Mouse (Mus musculus): Measurements from ENCODE around the gene Shld1.
A peak's percentile ranks its signal among the peaks of the same experiment; 100 is the strongest.

Shld1 gene

GRCm38 (mm10) chr2:132723958-132724431, 37.3 kb downstream of the Shld1 start:
- no peak for DNase-seq (ENCODE audit: low read depth, low spot score)

- DNase-seq (ENCODE audit: low read depth, low spot score), result no peak
Measured at GRCm38 (mm10) chr2:132724561-132724960, 37.8 kb downstream of the Shld1 start.

- no peak for DNase-seq (ENCODE audit: low read depth, low spot score)
Measured at GRCm38 (mm10) chr2:132725376-132725905, 38.7 kb downstream of the Shld1 start.

- DNase-seq (ENCODE audit: low read depth, low spot score), result no peak
Measured at GRCm38 (mm10) chr2:132726156-132726555, 39.4 kb downstream of the Shld1 start.

GRCm38 (mm10) chr2:132732940-132733339, 46.2 kb downstream of the Shld1 start:
- no peak for DNase-seq (ENCODE audit: low read depth, low spot score)

GRCm38 (mm10) chr2:132733603-132734573, 47.2 kb downstream of the Shld1 start:
- no peak for DNase-seq (ENCODE audit: low read depth, low spot score)

- no peak for DNase-seq (ENCODE audit: low read depth, low spot score)
Measured at GRCm38 (mm10) chr2:132738816-132739432, 52.2 kb downstream of the Shld1 start.

GRCm38 (mm10) chr2:132741862-132742347, 55.2 kb downstream of the Shld1 start:
- DNase-seq (ENCODE audit: low read depth, low spot score), result no peak

- DNase-seq (ENCODE audit: low read depth, low spot score), result no peak
Measured at GRCm38 (mm10) chr2:132744866-132745265, 58.1 kb downstream of the Shld1 start.

GRCm38 (mm10) chr2:132746108-132746507, 59.4 kb downstream of the Shld1 start:
- no peak for DNase-seq (ENCODE audit: low read depth, low spot score)

- DNase-seq (ENCODE audit: low read depth, low spot score), result no peak
Measured at GRCm38 (mm10) chr2:132750726-132751125, 64.0 kb downstream of the Shld1 start.

- peak; percentile 20 for DNase-seq (ENCODE audit: low read depth, low spot score)
Measured at GRCm38 (mm10) chr2:132751141-132752066, 64.7 kb downstream of the Shld1 start.

- no peak for DNase-seq (ENCODE audit: low read depth, low spot score)
Measured at GRCm38 (mm10) chr2:132752398-132752797, 65.7 kb downstream of the Shld1 start.

- no peak for DNase-seq (ENCODE audit: low read depth, low spot score)
Measured at GRCm38 (mm10) chr2:132753137-132753536, 66.4 kb downstream of the Shld1 start.

GRCm38 (mm10) chr2:132757911-132758310, 71.2 kb downstream of the Shld1 start:
- no peak for DNase-seq (ENCODE audit: low read depth, low spot score)

- DNase-seq (ENCODE audit: low read depth, low spot score), result no peak
Measured at GRCm38 (mm10) chr2:132770822-132771221, 84.1 kb downstream of the Shld1 start.

GRCm38 (mm10) chr2:132780978-132781377, 94.2 kb downstream of the Shld1 start, which contains the start of gene Chgb:
TSS of gene Chgb (plus strand) at chr2:132781278.
- DNase-seq (ENCODE audit: low read depth, low spot score), result no peak

- DNase-seq (ENCODE audit: low read depth, low spot score), result peak; percentile 55
Measured at GRCm38 (mm10) chr2:132781439-132782068, 94.8 kb downstream of the Shld1 start.

- DNase-seq (ENCODE audit: low read depth, low spot score), result no peak
Measured at GRCm38 (mm10) chr2:132784039-132784438, 97.3 kb downstream of the Shld1 start.

GRCm38 (mm10) chr2:132793441-132794203, 106.9 kb downstream of the Shld1 start:
- DNase-seq (ENCODE audit: low read depth, low spot score), result no peak

Data from brain, embryonic 18.5 days (tissue).